Mouse (Mus musculus) liver, postnatal 0 days (tissue): ENCODE data around the gene Amer2. TPM values are rescaled to one million over a fixed set of nuclear protein-coding genes. Genes with fewer than 3 reads are reported as not detected.

Experiments used
- ATAC-seq: fragments of 200-750 bp; cut with Nextera tagmentation; 2 replicates; pipeline ENCODE4 v1.8.0; 2017; ENCODE audit warnings: mild to moderate bottlenecking, moderate library complexity
- DNase-seq: peaks from one replicate; pipeline ENCODE4 v3.0.0-alpha.2; 2016
- H3K27ac ChIP-seq: fragments of 300-500 bp; sonication (generic); 2 replicates; pipeline ENCODE4 v1.5.1; 2014; ENCODE audit warnings: antibody characterized with exemption, moderate library complexity, mild to moderate bottlenecking, low read depth
- H3K27me3 ChIP-seq: fragments of 300-500 bp; sonication (generic); 2 replicates; pipeline ENCODE4 v1.6.1; 2014; ENCODE audit warnings: low read length, control low read depth, mixed read lengths; ENCODE audit not compliant: insufficient read depth
- H3K36me3 ChIP-seq: fragments of 300-500 bp; sonication (generic); replicated peaks from 2 replicates; pipeline ENCODE4 v1.6.1; 2014; ENCODE audit warnings: mild to moderate bottlenecking, control low read depth, low read length, moderate library complexity, mixed read lengths; ENCODE audit not compliant: insufficient read depth
- H3K4me1 ChIP-seq: fragments of 300-500 bp; sonication (generic); 2 replicates; pipeline ENCODE4 v1.6.1; 2014; ENCODE audit warnings: antibody characterized with exemption, mild to moderate bottlenecking, control low read depth; ENCODE audit not compliant: insufficient read depth
- H3K4me2 ChIP-seq: fragments of 300-500 bp; sonication (generic); 2 replicates; pipeline ENCODE4 v1.6.1; 2014; ENCODE audit warnings: low read depth, mild to moderate bottlenecking, low read length, moderate library complexity, mixed read lengths
- H3K4me3 ChIP-seq: fragments of 300-500 bp; sonication (generic); 2 replicates; pipeline ENCODE4 v1.5.1; 2014; ENCODE audit warnings: low read depth, low read length
- H3K9ac ChIP-seq: fragments of 300-500 bp; sonication (generic); replicated peaks from 2 replicates; pipeline ENCODE4 v1.6.1; 2014; ENCODE audit warnings: mild to moderate bottlenecking, moderate library complexity
- H3K9me3 ChIP-seq: fragments of 300-500 bp; sonication (generic); 2 replicates; pipeline ENCODE4 v1.6.1; 2016; ENCODE audit warnings: mild to moderate bottlenecking, control low read depth, low read length, mixed read lengths
- CTCF ChIP-seq: sonication (generic); IDR thresholded peaks from 2 replicates; pipeline ENCODE4 v1.5.1; 2016; ENCODE audit warnings: antibody characterized with exemption, low read depth
- EP300 ChIP-seq: IDR thresholded peaks from 2 replicates; pipeline ENCODE4 v1.6.1; 2016; ENCODE audit warnings: antibody characterized with exemption, low read depth, mild to moderate bottlenecking
- WGBS: fragments of 180-500 bp; shearing (Covaris S2); extraction: QIAGEN DNeasy Blood & Tissue Kit; methylation state at CpG from one replicate; pipeline ENCODE4 v1.1.7; 2014; ENCODE audit not compliant: insufficient replicate concordance; 5-methylcytosine and 5-hydroxymethylcytosine counted together
- polyA plus RNA-seq: library from polyadenylated mRNA; unstranded; fragments of >200 nt; fragmentation: Nextera tagmentation; extraction: Ambion mirVana; gene quantifications from 2 replicates; pipeline ENCODE4 v1.2.1, GENCODE M21; 2015

Gene Amer2
- polyA plus RNA-seq, 1 experiment from 2014 or later = 1.0 TPM

DNA sequence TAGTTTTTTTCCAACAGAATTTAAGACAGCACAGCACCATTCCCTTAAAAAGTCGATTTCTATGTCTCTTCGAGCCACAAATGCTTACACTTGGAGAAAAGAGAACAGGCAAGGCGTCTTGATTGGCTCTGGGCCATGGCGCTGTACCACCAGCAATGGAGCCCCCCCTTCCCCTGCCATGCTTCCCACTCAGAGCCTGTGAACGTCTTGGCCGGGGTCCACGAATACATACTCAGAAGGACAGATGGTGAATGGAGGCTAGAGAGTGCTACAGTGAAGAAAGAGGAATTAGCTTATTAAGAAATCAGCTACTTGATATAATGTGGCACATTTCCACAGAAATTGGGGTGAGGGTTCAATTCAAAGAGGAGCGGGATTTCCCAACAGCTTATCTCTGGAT, 41.6 kb downstream of the Amer2 start:
- Histone ChIP-seq H3K27me3 (no peaks in the 10 kb centered on the region), H3K9ac (no peak overlapping the region), H3K27ac (no peak overlapping the region), H3K4me2 (no peak overlapping the region), H3K4me1 (no peaks in the 10 kb centered on the region), H3K4me3 (no peak overlapping the region), H3K9me3 (no peaks in the 10 kb centered on the region), H3K36me3 (no peaks in the 10 kb centered on the region)
- WGBS = 73% methylated on average over 8 of the region's 8 CpGs
- DNase-seq (no peak), ATAC-seq (no peak)
- TF ChIP-seq EP300 (no peak), CTCF (no peak)

DNA sequence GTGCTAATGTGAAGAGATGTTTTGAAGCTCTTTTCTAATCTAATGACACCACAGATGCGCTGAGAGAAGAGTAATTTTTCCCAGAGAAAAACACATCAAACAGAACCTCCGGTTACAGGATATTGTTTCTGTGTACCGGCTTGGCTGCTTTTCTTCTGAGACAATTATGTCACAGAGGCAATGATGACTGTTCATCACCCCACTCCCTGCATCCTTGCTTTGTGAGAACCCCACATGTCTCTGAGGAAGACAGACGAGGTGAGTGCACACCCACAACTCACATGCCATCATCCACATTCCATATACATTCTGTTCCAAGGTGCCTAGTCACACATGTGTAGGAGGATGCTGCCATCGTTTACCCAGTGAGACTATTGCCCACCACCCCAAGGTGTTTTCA, 44.9 kb downstream of the Amer2 start:
- TF ChIP-seq CTCF (no peak), EP300 (no peak)
- no peak for ATAC-seq
- H3K9me3 ChIP-seq = no peaks in the 10 kb centered on the region

GRCm38 (mm10) chr14:60422920-60423319, 49.9 kb downstream of the Amer2 start:
- Histone ChIP-seq H3K4me3 (no peak overlapping the region), H3K9ac (no peak overlapping the region), H3K4me2 (no peak overlapping the region), H3K9me3 (no peaks in the 10 kb centered on the region), H3K27ac (no peak overlapping the region), H3K4me1 (no peaks in the 10 kb centered on the region), H3K27me3 (no peaks in the 10 kb centered on the region), H3K36me3 (no peaks in the 10 kb centered on the region)
- no peak for TF ChIP-seq CTCF
- TF ChIP-seq EP300 = no peak
- DNase-seq = no peak
- WGBS = 85% methylated on average over 2 of the region's 2 CpGs
- no peak for ATAC-seq

More for the DNA sequence above, 44.9 kb downstream of the Amer2 start:
- H3K4me1 ChIP-seq = no peaks in the 10 kb centered on the region
- WGBS = 80% methylated on average over 5 of the region's 5 CpGs
- H3K27ac ChIP-seq = no peak overlapping the region
- H3K27me3 ChIP-seq = no peaks in the 10 kb centered on the region
- H3K4me2 ChIP-seq = no peak overlapping the region
- no peaks in the 10 kb centered on the region for H3K36me3 ChIP-seq
- no peak overlapping the region for H3K9ac ChIP-seq
- H3K4me3 ChIP-seq = no peak overlapping the region
- no peak for DNase-seq

- DNase-seq (no peak), ATAC-seq (no peak)
- TF ChIP-seq CTCF (no peak), EP300 (no peak)
- Histone ChIP-seq H3K4me2 (no peak overlapping the region), H3K4me1 (no peaks in the 10 kb centered on the region), H3K9ac (no peak overlapping the region), H3K9me3 (no peaks in the 10 kb centered on the region), H3K27ac (no peak overlapping the region), H3K27me3 (no peaks in the 10 kb centered on the region), H3K4me3 (no peak overlapping the region), H3K36me3 (no peaks in the 10 kb centered on the region)
- 44% methylated on average over 3 of the region's 3 CpGs for WGBS
These were observed 51.1 kb downstream of the Amer2 start for GRCm38 (mm10) chr14:60424174-60424573.

DNA sequence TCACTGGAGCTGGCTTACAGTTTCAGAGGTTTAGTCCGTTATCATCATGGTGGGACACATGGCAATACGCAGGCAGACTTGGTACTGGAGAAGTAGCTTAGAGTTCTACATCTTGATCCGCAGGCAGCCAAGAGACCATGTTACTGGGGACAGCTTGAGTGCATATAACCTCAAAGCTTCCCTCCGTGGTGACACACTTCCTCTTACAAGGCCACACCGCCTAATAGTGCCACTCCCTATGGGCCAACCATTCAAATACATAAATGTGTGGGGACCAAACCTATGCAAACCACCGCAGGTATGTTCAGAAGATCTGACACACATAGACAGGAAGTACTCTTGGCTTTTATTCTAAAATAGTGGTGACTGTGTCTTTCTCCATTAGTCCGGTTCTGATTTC, 52.5 kb downstream of the Amer2 start:
- ATAC-seq = no peak
- Histone ChIP-seq H3K27ac (no peak overlapping the region), H3K27me3 (no peaks in the 10 kb centered on the region), H3K9ac (no peak overlapping the region), H3K36me3 (no peaks in the 10 kb centered on the region), H3K4me1 (no peaks in the 10 kb centered on the region), H3K4me3 (no peak overlapping the region), H3K9me3 (no peaks in the 10 kb centered on the region), H3K4me2 (no peak overlapping the region)
- TF ChIP-seq CTCF (no peak), EP300 (no peak)
- 52% methylated on average over 7 of the region's 7 CpGs for WGBS
- no peak for DNase-seq

GRCm38 (mm10) chr14:60427896-60428295, 54.8 kb downstream of the Amer2 start:
- Histone ChIP-seq H3K4me2 (no peak overlapping the region), H3K9me3 (no peaks in the 10 kb centered on the region), H3K27ac (no peak overlapping the region), H3K27me3 (no peaks in the 10 kb centered on the region), H3K4me1 (no peaks in the 10 kb centered on the region), H3K36me3 (no peaks in the 10 kb centered on the region), H3K9ac (no peak overlapping the region), H3K4me3 (no peak overlapping the region)
- DNase-seq = no peak
- 53% methylated on average over 3 of the region's 3 CpGs for WGBS
- TF ChIP-seq EP300 = no peak
- TF ChIP-seq CTCF = no peak
- ATAC-seq = no peak

DNA sequence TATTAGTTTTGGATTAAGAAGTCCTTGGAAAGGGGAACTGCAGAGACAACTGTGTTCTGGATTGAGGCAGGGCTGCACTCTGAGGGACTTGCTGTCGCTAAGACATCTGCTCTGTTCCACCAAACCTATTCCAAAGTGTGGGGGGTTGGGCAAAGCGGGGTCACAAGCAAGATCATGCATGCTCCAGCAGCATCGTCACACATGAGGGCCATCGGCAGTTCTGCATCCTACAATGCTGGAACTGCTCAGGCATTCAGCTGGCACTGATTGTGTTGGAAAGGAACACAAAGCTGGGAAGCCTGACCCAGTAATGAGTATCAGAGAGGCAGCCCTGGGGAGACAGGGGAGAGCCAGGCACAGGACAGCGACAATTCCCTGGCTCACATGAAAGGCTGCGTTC, 56.5 kb downstream of the Amer2 start:
- no peak for TF ChIP-seq CTCF
- TF ChIP-seq EP300 = no peak
- no peak for DNase-seq
- Histone ChIP-seq H3K9ac (no peak overlapping the region), H3K4me3 (no peak overlapping the region), H3K4me1 (no peaks in the 10 kb centered on the region), H3K9me3 (no peaks in the 10 kb centered on the region), H3K27me3 (no peaks in the 10 kb centered on the region), H3K4me2 (no peak overlapping the region), H3K27ac (no peak overlapping the region), H3K36me3 (no peaks in the 10 kb centered on the region)
- WGBS = 71% methylated on average over 6 of the region's 6 CpGs
- no peak for ATAC-seq
